Mouse (Mus musculus): ENCODE data around the gene Rabggtb.
"Not testable (repeated sequence)": the region's sequence is repeated elsewhere in the genome, so short reads cannot be mapped to it uniquely, and the experiment has no call there.

The Rabggtb gene

GRCm38 (mm10) chr3:153864636-153865429 is 48.0 kb downstream of the Rabggtb start:
- in situ Hi-C loops (cut with MboI): no loop called here

- in situ Hi-C loops (cut with MboI): no loop called here
Measured at GRCm38 (mm10) chr3:153863816-153864215, 49.0 kb downstream of the Rabggtb start.

- in situ Hi-C loops (cut with MboI): not testable (repeated sequence)
Measured at GRCm38 (mm10) chr3:153860392-153860791, 52.4 kb downstream of the Rabggtb start.

- in situ Hi-C loops (cut with MboI): no loop called here
Measured at GRCm38 (mm10) chr3:153858350-153859001, 54.3 kb downstream of the Rabggtb start.

Data from mature B cell (primary cell).